Mouse (Mus musculus) liver, embryonic 15.5 days (tissue): Measurements from ENCODE around the gene Acbd5. TPM values are rescaled to one million over a fixed set of nuclear protein-coding genes. Genes with fewer than 3 reads are reported as not detected.

Experiments
- ATAC-seq: fragments of 200-750 bp; cut with Nextera tagmentation; 2 replicates; pipeline ENCODE4 v1.8.0; 2017; ENCODE audit warnings: moderate number of reproducible peaks, mild to moderate bottlenecking, moderate library complexity; ENCODE audit not compliant: insufficient read depth
- H3K27ac ChIP-seq: fragments of 300-500 bp; sonication (generic); replicated peaks from 2 replicates; pipeline ENCODE4 v1.5.1; 2015; ENCODE audit warnings: mild to moderate bottlenecking, inconsistent platforms
- H3K27me3 ChIP-seq: fragments of 300-500 bp; sonication (generic); 2 replicates; pipeline ENCODE4 v1.6.1; 2015; ENCODE audit warnings: mild to moderate bottlenecking, inconsistent platforms
- H3K36me3 ChIP-seq: fragments of 300-500 bp; sonication (generic); replicated peaks from 2 replicates; pipeline ENCODE4 v1.6.1; 2015; ENCODE audit warnings: moderate library complexity, mild to moderate bottlenecking, inconsistent platforms
- H3K4me1 ChIP-seq: fragments of 300-500 bp; sonication (generic); replicated peaks from 2 replicates; pipeline ENCODE4 v1.6.1; 2015; ENCODE audit warnings: inconsistent platforms
- H3K4me2 ChIP-seq: fragments of 300-500 bp; sonication (generic); 2 replicates; pipeline ENCODE4 v1.6.1; 2015; ENCODE audit warnings: moderate library complexity, mild to moderate bottlenecking, inconsistent platforms
- H3K4me3 ChIP-seq: fragments of 300-500 bp; sonication (generic); replicated peaks from 2 replicates; pipeline ENCODE4 v1.5.1; 2015; ENCODE audit warnings: mild to moderate bottlenecking, inconsistent platforms
- H3K9ac ChIP-seq: fragments of 300-500 bp; sonication (generic); 2 replicates; pipeline ENCODE4 v1.6.1; 2015; ENCODE audit warnings: moderate library complexity, mild to moderate bottlenecking, inconsistent platforms
- H3K9me3 ChIP-seq: fragments of 300-500 bp; sonication (generic); replicated peaks from 2 replicates; pipeline ENCODE4 v1.6.1; 2016; ENCODE audit warnings: inconsistent platforms
- WGBS: fragments of 180-500 bp; shearing (Covaris S2); methylation state at CpG from one replicate; pipeline ENCODE4 v1.1.7; 2015; ENCODE audit warnings: mixed read lengths; ENCODE audit not compliant: insufficient replicate concordance; 5-methylcytosine and 5-hydroxymethylcytosine counted together
- polyA plus RNA-seq: library from polyadenylated mRNA; unstranded; fragments of >200 nt; fragmentation: Nextera tagmentation; extraction: Ambion mirVana; gene quantifications from 2 replicates; pipeline ENCODE4 v1.2.1, GENCODE M21; 2015

Acbd5 gene
- polyA plus RNA-seq, 1 experiment from 2014 or later: 16.5 TPM

DNA sequence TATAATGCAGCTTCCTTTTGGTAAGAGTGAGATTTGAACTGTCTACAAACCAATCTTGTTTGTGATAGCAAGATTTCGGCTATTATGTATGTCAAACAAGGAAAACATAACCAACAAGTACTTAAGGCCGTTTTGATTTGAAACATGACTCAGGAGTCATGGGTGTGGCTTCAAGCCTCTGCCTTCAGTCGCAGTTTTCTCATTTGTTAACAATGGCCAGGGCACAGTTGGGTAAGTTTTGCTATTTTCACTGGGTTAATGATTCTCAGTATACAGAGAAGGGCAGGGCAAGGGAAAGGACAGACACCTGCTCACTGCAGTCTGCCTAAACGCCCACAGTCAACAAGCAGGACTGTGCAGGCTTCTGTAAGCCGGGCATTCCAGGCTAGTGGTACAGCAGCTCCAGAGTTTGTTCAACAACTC is 87.2 kb downstream of the Acbd5 start:
- WGBS: 2% methylated on average over 5 of the region's 5 CpGs
- peak overlapping the region; percentile 100 for H3K27ac ChIP-seq
- peaks cover 5% of the 10 kb centered on the region; the same call in 1 of the 2 replicates for H3K36me3 ChIP-seq
- H3K4me1 ChIP-seq: peaks cover 30% of the 10 kb centered on the region
- peak overlapping the region; percentile 87 for H3K4me2 ChIP-seq
- ATAC-seq: peak; percentile 27
- H3K9me3 ChIP-seq: no peaks in the 10 kb centered on the region
- peak overlapping the region; percentile 74 for H3K9ac ChIP-seq
- H3K27me3 ChIP-seq: no peaks in the 10 kb centered on the region
- peak overlapping the region; percentile 77 for H3K4me3 ChIP-seq

- ATAC-seq: peak; percentile 99
- under 1% methylated on average over 61 of the region's 61 CpGs for WGBS
- no peaks in the 10 kb centered on the region for H3K27me3 ChIP-seq
- H3K9me3 ChIP-seq: no peaks in the 10 kb centered on the region
- peak within 1 kb of the TSS; percentile 100 for H3K27ac ChIP-seq
- H3K4me3 ChIP-seq: peak within 1 kb of the TSS; percentile 77
- H3K9ac ChIP-seq: peak within 1 kb of the TSS; percentile 74
- peaks cover 2% of the 10 kb centered on the region; the same call in 1 of the 2 replicates for H3K36me3 ChIP-seq
- peak within 1 kb of the TSS; percentile 87 for H3K4me2 ChIP-seq
- H3K4me1 ChIP-seq: peaks cover 30% of the 10 kb centered on the region
Measured at GRCm38 (mm10) chr2:23155777-23156607, 88.0 kb downstream of the Acbd5 start, which contains the start of the genes Mastl and Yme1l1. TSS of gene Mastl (minus strand) at chr2:23156024. TSS of gene Yme1l1 (plus strand) at chr2:23156369.

DNA sequence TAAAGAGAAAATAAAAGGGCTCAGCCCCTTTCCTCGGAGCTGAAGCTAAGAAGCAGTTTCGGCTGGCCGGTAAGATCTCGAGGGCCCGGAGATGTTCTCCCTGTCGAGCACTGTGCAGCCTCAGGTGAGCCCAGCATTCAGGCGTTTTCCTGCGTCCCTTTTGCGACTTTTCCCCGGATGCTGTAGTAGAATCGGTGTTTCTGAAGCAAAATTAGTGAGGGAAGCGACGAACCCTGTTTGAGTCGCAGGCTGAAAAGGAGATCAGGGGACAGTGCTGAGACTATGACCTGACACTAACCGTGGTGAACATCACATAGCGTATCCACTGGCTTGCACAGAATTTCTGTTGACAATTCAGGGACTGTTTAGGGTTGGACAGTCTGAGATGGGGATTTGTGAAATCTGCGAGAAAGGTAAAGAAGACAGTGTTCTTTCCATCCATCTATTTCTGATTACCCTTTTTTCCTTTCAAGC is 88.7 kb downstream of the Acbd5 start:
- Histone ChIP-seq H3K9ac (peak overlapping the region; percentile 74), H3K27ac (peak overlapping the region; percentile 100), H3K9me3 (no peaks in the 10 kb centered on the region), H3K4me2 (peak overlapping the region; percentile 87), H3K4me1 (peaks cover 30% of the 10 kb centered on the region), H3K4me3 (peak overlapping the region; percentile 77), H3K27me3 (no peaks in the 10 kb centered on the region), H3K36me3 (peaks cover 8% of the 10 kb centered on the region; the same call in 1 of the 2 replicates)
- WGBS: under 1% methylated on average over 17 of the region's 17 CpGs
- no peak for ATAC-seq

Other genes with a start within 250 kb of the Acbd5 start
- 11.4 and 12.2 TPM in 2 replicates for gene Pdss1, start 172.6 kb upstream of the Acbd5 start, polyA plus RNA-seq
- gene Abi1, start 27.9 kb upstream of the Acbd5 start, polyA plus RNA-seq: 19.0 and 19.8 TPM in 2 replicates
- 5.7 and 6.2 TPM in 2 replicates for gene Mastl, start 87.9 kb downstream of the Acbd5 start, polyA plus RNA-seq
- 27.3 and 31.2 TPM in 2 replicates for gene Yme1l1, start 88.2 kb downstream of the Acbd5 start, polyA plus RNA-seq
- gene 4931423N10Rik, start 139.3 kb downstream of the Acbd5 start, polyA plus RNA-seq: not detected in 2 replicates